Mouse (Mus musculus): ENCODE data around the gene A830031A19Rik. TPM values are rescaled to one million over a fixed set of nuclear protein-coding genes. Genes with fewer than 3 reads are reported as not detected.

The A830031A19Rik gene
- polyA plus RNA-seq, 1 experiment from 2014 or later: not detected

DNA sequence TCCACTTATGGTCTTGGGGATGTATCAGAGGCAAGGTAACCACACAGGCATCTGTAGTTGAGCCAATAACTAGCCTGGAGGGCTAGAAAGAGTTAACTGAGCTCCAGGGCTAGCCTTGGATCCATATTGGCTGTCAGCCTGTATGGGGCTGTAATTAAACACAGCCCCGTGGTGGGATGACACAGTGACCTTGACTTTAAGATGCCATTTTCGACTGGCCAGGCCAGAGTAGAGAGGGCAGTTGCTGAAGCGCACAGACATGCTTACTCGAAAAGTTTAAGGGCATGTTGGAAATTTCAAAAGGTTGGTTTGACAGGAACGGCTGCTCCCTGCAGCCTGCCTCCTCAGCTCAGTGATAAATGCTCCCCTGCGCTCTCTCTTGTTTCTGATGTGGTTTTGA, 11.1 kb upstream of the A830031A19Rik start:
- WGBS: 24% methylated on average over 6 of the region's 6 CpGs
- H3K36me3 ChIP-seq (ENCODE audit: control insufficient read depth, insufficient read depth, low read length): peaks cover 48% of the 10 kb centered on the region
- ATAC-seq (ENCODE audit: insufficient number of reproducible peaks, insufficient read depth, low FRiP score, low read depth): no peak
- H3K27me3 ChIP-seq (ENCODE audit: control insufficient read depth, insufficient read depth, low read length): no peaks in the 10 kb centered on the region
- no peak overlapping the region for H3K9ac ChIP-seq (ENCODE audit: low read length)
- no peak overlapping the region for H3K4me3 ChIP-seq (ENCODE audit: control insufficient read depth in 1 of 2, insufficient read depth in 1 of 2, low read depth in 1 of 2, low read length in 2 of 2)
- no peak overlapping the region for H3K4me2 ChIP-seq (ENCODE audit: low read length)
- H3K9me3 ChIP-seq (ENCODE audit: control insufficient read depth, low read length): no peaks in the 10 kb centered on the region
- peaks cover 5 to 28% of the 10 kb centered on the region in 2 experiments; a peak in 3 of 4 replicates for H3K4me1 ChIP-seq (ENCODE audit: control insufficient read depth in 2 of 2, insufficient read depth in 2 of 2, low read length in 2 of 2)
- peak overlapping the region; percentile 32 to 42; a peak in 3 of 4 replicates for H3K27ac ChIP-seq (replicated peaks in 1 of 2; ENCODE audit: control insufficient read depth in 1 of 2, insufficient read depth in 1 of 2, low read depth in 2 of 2, low read length in 2 of 2)

DNA sequence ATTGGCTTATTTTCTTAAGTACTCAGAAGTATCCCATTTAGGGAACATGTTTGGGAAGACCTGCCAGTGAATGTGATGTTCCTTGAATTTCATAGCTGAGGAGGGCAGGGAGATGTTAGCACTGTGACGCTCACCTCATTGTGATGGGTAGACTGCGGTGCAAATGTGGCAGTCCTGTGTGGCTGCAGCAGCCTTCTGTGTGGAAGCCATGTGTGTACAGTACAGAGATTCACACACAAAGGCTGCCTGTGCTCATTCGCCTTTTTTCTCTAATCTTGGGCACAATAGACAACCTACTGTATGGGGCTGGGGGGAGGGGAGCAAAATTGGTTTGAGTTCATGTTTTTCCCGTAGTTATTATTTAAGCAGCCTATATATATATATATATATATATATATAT, 9.7 kb upstream of the A830031A19Rik start:
- 85% methylated on average over 4 of the region's 4 CpGs for WGBS
- H3K27me3 ChIP-seq (ENCODE audit: control insufficient read depth, insufficient read depth, low read length): no peaks in the 10 kb centered on the region
- H3K36me3 ChIP-seq (ENCODE audit: control insufficient read depth, insufficient read depth, low read length): peaks cover 42% of the 10 kb centered on the region
- no peaks in the 10 kb centered on the region for H3K9me3 ChIP-seq (ENCODE audit: control insufficient read depth, low read length)
- ATAC-seq (ENCODE audit: insufficient number of reproducible peaks, insufficient read depth, low FRiP score, low read depth): no peak
- H3K4me2 ChIP-seq (ENCODE audit: low read length): no peak overlapping the region
- H3K4me3 ChIP-seq (ENCODE audit: control insufficient read depth in 1 of 2, insufficient read depth in 1 of 2, low read depth in 1 of 2, low read length in 2 of 2): no peak overlapping the region
- no peak overlapping the region for H3K27ac ChIP-seq (replicated peaks in 1 of 2; ENCODE audit: control insufficient read depth in 1 of 2, insufficient read depth in 1 of 2, low read depth in 2 of 2, low read length in 2 of 2)
- no peak overlapping the region for H3K9ac ChIP-seq (ENCODE audit: low read length)
- peaks cover 7 to 26% of the 10 kb centered on the region in 2 experiments; a peak in 3 of 4 replicates for H3K4me1 ChIP-seq (ENCODE audit: control insufficient read depth in 2 of 2, insufficient read depth in 2 of 2, low read length in 2 of 2)

GRCm38 (mm10) chr11:24084077-24084476, 9.2 kb upstream of the A830031A19Rik start:
- peaks cover 7 to 26% of the 10 kb centered on the region in 2 experiments; a peak in 3 of 4 replicates for H3K4me1 ChIP-seq (ENCODE audit: control insufficient read depth in 2 of 2, insufficient read depth in 2 of 2, low read length in 2 of 2)
- H3K36me3 ChIP-seq (ENCODE audit: control insufficient read depth, insufficient read depth, low read length): peaks cover 38% of the 10 kb centered on the region
- no peak overlapping the region for H3K9ac ChIP-seq (ENCODE audit: low read length)
- H3K27ac ChIP-seq (replicated peaks in 1 of 2; ENCODE audit: control insufficient read depth in 1 of 2, insufficient read depth in 1 of 2, low read depth in 2 of 2, low read length in 2 of 2): no peak overlapping the region
- H3K27me3 ChIP-seq (ENCODE audit: control insufficient read depth, insufficient read depth, low read length): no peaks in the 10 kb centered on the region
- H3K4me3 ChIP-seq (ENCODE audit: control insufficient read depth in 1 of 2, insufficient read depth in 1 of 2, low read depth in 1 of 2, low read length in 2 of 2): no peak overlapping the region
- ATAC-seq (ENCODE audit: insufficient number of reproducible peaks, insufficient read depth, low FRiP score, low read depth): no peak
- WGBS: 72% methylated on average over 3 of the region's 3 CpGs
- H3K4me2 ChIP-seq (ENCODE audit: low read length): no peak overlapping the region; the same call in 1 of the 2 replicates
- H3K9me3 ChIP-seq (ENCODE audit: control insufficient read depth, low read length): no peaks in the 10 kb centered on the region

DNA sequence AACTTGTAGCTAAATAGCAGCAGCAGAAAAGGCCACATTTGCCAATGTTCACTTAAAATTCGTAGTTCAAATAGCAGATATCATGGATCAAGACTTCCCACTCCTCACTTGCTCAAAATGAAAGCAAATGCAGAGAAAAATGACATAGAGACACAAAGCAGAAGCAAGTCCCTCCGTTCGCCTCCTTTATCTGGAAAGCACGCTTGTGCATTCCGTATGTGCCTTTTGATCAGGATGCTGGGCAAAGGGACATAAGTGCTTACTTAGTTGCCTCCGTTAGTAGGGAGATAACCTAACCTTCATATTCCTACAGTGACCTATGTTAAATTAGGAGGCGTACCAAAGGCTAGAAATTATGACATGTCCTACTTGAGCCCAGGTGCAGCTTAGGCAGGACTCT, 8.6 kb upstream of the A830031A19Rik start:
- H3K36me3 ChIP-seq (ENCODE audit: control insufficient read depth, insufficient read depth, low read length): peaks cover 32% of the 10 kb centered on the region
- H3K9ac ChIP-seq (ENCODE audit: low read length): peak overlapping the region; percentile 58; the same call in 1 of the 2 replicates
- ATAC-seq (ENCODE audit: insufficient number of reproducible peaks, insufficient read depth, low FRiP score, low read depth): no peak
- H3K27ac ChIP-seq (replicated peaks in 1 of 2; ENCODE audit: control insufficient read depth in 1 of 2, insufficient read depth in 1 of 2, low read depth in 2 of 2, low read length in 2 of 2): 0 out of 4 replicates have a peak overlapping the region, but pooled peaks of 1 of the 2 experiments have one; percentile 17
- peak overlapping the region in 1 of 2 experiments; percentile 8; a peak in 1 of 4 replicates for H3K4me3 ChIP-seq (ENCODE audit: control insufficient read depth in 1 of 2, insufficient read depth in 1 of 2, low read depth in 1 of 2, low read length in 2 of 2)
- H3K27me3 ChIP-seq (ENCODE audit: control insufficient read depth, insufficient read depth, low read length): no peaks in the 10 kb centered on the region
- 29% methylated on average over 7 of the region's 7 CpGs for WGBS
- H3K4me2 ChIP-seq (ENCODE audit: low read length): peak overlapping the region; percentile 53
- H3K9me3 ChIP-seq (ENCODE audit: control insufficient read depth, low read length): no peaks in the 10 kb centered on the region
- H3K4me1 ChIP-seq (ENCODE audit: control insufficient read depth in 2 of 2, insufficient read depth in 2 of 2, low read length in 2 of 2): peaks cover 7 to 26% of the 10 kb centered on the region in 2 experiments; a peak in 3 of 4 replicates

DNA sequence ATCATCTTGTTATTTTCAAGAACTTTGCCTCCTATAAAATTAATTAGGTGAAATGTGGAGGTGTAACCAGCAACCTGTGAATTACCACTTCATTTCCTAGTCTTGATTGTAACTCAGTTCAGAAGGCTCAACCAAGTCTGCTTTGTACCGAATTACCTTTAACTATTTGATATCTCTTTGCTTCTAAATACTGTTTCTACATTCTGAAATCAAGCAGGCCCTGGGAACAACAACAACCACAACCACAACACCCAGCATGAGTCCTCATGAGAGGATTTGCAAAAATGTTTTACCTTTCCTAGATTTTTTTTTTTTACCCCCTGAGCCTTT, 8.2 kb upstream of the A830031A19Rik start:
- no peaks in the 10 kb centered on the region for H3K27me3 ChIP-seq (ENCODE audit: control insufficient read depth, insufficient read depth, low read length)
- ATAC-seq (ENCODE audit: insufficient number of reproducible peaks, insufficient read depth, low FRiP score, low read depth): no peak
- WGBS: 54% methylated on average over 1 of the region's 1 CpGs
- H3K9me3 ChIP-seq (ENCODE audit: control insufficient read depth, low read length): no peaks in the 10 kb centered on the region
- peak overlapping the region; percentile 53 for H3K4me2 ChIP-seq (ENCODE audit: low read length)
- peak overlapping the region in 1 of 2 experiments; percentile 8; a peak in 1 of 4 replicates for H3K4me3 ChIP-seq (ENCODE audit: control insufficient read depth in 1 of 2, insufficient read depth in 1 of 2, low read depth in 1 of 2, low read length in 2 of 2)
- H3K27ac ChIP-seq (replicated peaks in 1 of 2; ENCODE audit: control insufficient read depth in 1 of 2, insufficient read depth in 1 of 2, low read depth in 2 of 2, low read length in 2 of 2): 0 out of 4 replicates have a peak overlapping the region, but pooled peaks of 1 of the 2 experiments have one; percentile 17
- H3K4me1 ChIP-seq (ENCODE audit: control insufficient read depth in 2 of 2, insufficient read depth in 2 of 2, low read length in 2 of 2): peaks cover 7 to 26% of the 10 kb centered on the region in 2 experiments; a peak in 3 of 4 replicates
- peaks cover 28% of the 10 kb centered on the region for H3K36me3 ChIP-seq (ENCODE audit: control insufficient read depth, insufficient read depth, low read length)
- H3K9ac ChIP-seq (ENCODE audit: low read length): peak overlapping the region; percentile 58; the same call in 1 of the 2 replicates

DNA sequence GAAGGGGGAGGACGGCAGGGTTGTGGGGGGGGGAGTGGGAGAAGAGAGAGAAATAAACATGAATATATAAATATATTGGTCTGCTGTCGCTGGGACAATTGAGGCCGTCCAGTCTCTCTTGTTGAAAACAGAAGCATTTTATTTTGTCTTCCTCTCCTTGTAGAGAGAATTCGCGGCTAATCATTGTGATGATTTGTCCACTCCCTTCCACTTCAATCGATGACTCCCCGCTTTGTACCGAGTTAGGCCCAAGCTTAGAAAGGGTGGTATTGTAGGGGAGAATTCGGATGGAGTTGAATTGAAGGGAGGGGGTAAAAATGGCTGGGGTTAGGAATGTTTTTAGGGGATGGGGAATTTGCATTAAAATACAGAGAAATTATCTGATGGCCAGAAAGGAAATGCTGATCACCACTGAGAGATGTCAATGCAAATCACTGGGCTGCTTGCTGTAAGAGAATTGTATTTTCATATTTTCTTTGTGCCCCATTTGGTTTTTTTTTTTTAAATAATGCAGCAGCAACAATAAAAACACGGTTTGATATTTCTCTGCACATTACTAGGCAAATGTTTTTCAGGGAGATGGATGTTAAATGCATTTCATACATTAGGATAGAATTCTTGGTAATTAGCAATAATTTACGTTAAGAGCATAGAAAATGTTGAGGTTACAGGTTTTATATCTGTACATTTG, 7.7 kb upstream of the A830031A19Rik start:
- peak overlapping the region; percentile 65 to 75 for H3K4me3 ChIP-seq (ENCODE audit: control insufficient read depth in 1 of 2, insufficient read depth in 1 of 2, low read depth in 1 of 2, low read length in 2 of 2)
- H3K36me3 ChIP-seq (ENCODE audit: control insufficient read depth, insufficient read depth, low read length): peaks cover 23% of the 10 kb centered on the region
- H3K27me3 ChIP-seq (ENCODE audit: control insufficient read depth, insufficient read depth, low read length): no peaks in the 10 kb centered on the region
- H3K9me3 ChIP-seq (ENCODE audit: control insufficient read depth, low read length): no peaks in the 10 kb centered on the region
- H3K4me2 ChIP-seq (ENCODE audit: low read length): peak overlapping the region; percentile 96
- peaks cover 7 to 26% of the 10 kb centered on the region in 2 experiments; a peak in 3 of 4 replicates for H3K4me1 ChIP-seq (ENCODE audit: control insufficient read depth in 2 of 2, insufficient read depth in 2 of 2, low read length in 2 of 2)
- H3K9ac ChIP-seq (ENCODE audit: low read length): peak overlapping the region; percentile 87
- 39% methylated on average over 11 of the region's 11 CpGs for WGBS
- no peak for ATAC-seq (ENCODE audit: insufficient number of reproducible peaks, insufficient read depth, low FRiP score, low read depth)
- peak overlapping the region in 1 of 2 experiments; percentile 95; a peak in 2 of 4 replicates for H3K27ac ChIP-seq (replicated peaks in 1 of 2; ENCODE audit: control insufficient read depth in 1 of 2, insufficient read depth in 1 of 2, low read depth in 2 of 2, low read length in 2 of 2)

- ATAC-seq (ENCODE audit: insufficient number of reproducible peaks, insufficient read depth, low FRiP score, low read depth): no peak
- H3K36me3 ChIP-seq (ENCODE audit: control insufficient read depth, insufficient read depth, low read length): peaks cover 16% of the 10 kb centered on the region
Observed at GRCm38 (mm10) chr11:24081687-24082384, 7.0 kb upstream of the A830031A19Rik start.

More at GRCm38 (mm10) chr11:24081687-24082384, 7.0 kb upstream of the A830031A19Rik start:
- Histone ChIP-seq H3K4me2 (ENCODE audit: low read length) (peak overlapping the region; percentile 96), H3K4me1 (ENCODE audit: control insufficient read depth in 2 of 2, insufficient read depth in 2 of 2, low read length in 2 of 2) (peaks cover 7 to 26% of the 10 kb centered on the region in 2 experiments; a peak in 3 of 4 replicates), H3K27me3 (ENCODE audit: control insufficient read depth, insufficient read depth, low read length) (no peaks in the 10 kb centered on the region), H3K9ac (ENCODE audit: low read length) (peak overlapping the region; percentile 87), H3K9me3 (ENCODE audit: control insufficient read depth, low read length) (no peaks in the 10 kb centered on the region), H3K27ac (replicated peaks in 1 of 2; ENCODE audit: control insufficient read depth in 1 of 2, insufficient read depth in 1 of 2, low read depth in 2 of 2, low read length in 2 of 2) (peak overlapping the region; percentile 77 to 95), H3K4me3 (ENCODE audit: control insufficient read depth in 1 of 2, insufficient read depth in 1 of 2, low read depth in 1 of 2, low read length in 2 of 2) (peak overlapping the region; percentile 65 to 75)
- WGBS: under 1% methylated on average over 43 of the region's 43 CpGs

All from heart, embryonic 14.5 days (tissue).